Mouse (Mus musculus): ENCODE measurements around the gene Mpp4. TPM values are rescaled to one million over a fixed set of nuclear protein-coding genes. Genes with fewer than 3 reads are reported as not detected.

Mpp4 gene
- polyA plus RNA-seq, 1 experiment from 2014 or later, result 0.49 TPM

- no peaks in the 10 kb centered on the region for H3K27me3 ChIP-seq (ENCODE audit: insufficient read depth, low read length)
- H3K9me3 ChIP-seq (replicated peaks; ENCODE audit: low read length), result no peaks in the 10 kb centered on the region
- H3K4me3 ChIP-seq (replicated peaks; ENCODE audit: low read depth, low read length), result no peak overlapping the region
- H3K27ac ChIP-seq, result no peak overlapping the region
- peaks cover 32% of the 10 kb centered on the region; the same call in 1 of the 2 replicates for H3K36me3 ChIP-seq (ENCODE audit: insufficient read depth, low read length)
- no peak for TF ChIP-seq CTCF (IDR thresholded peaks at IDR 0.05; ENCODE audit: low read depth)
- H3K9ac ChIP-seq (ENCODE audit: low read depth, low read length), result no peak overlapping the region
- no peaks in the 10 kb centered on the region for H3K4me1 ChIP-seq (replicated peaks; ENCODE audit: insufficient read depth, low read length)
- no peak for ATAC-seq (replicated peaks; ENCODE audit: low FRiP score, low read depth)
- H3K4me2 ChIP-seq (ENCODE audit: low read length), result no peak overlapping the region
- no peak for DNase-seq (ENCODE audit: low spot score)
- WGBS, result 93% methylated on average over 10 of the region's 10 CpGs
Measured at GRCm38 (mm10) chr1:59202367-59202766, 39.2 kb upstream of the Mpp4 start.

GRCm38 (mm10) chr1:59201561-59201960, 38.4 kb upstream of the Mpp4 start:
- no peak for TF ChIP-seq CTCF (IDR thresholded peaks at IDR 0.05; ENCODE audit: low read depth)
- ATAC-seq (replicated peaks; ENCODE audit: low FRiP score, low read depth) (no peak), DNase-seq (ENCODE audit: low spot score) (no peak)
- H3K9me3 ChIP-seq (replicated peaks; ENCODE audit: low read length), result no peaks in the 10 kb centered on the region
- H3K27me3 ChIP-seq (ENCODE audit: insufficient read depth, low read length), result no peaks in the 10 kb centered on the region
- peaks cover 28% of the 10 kb centered on the region; the same call in 1 of the 2 replicates for H3K36me3 ChIP-seq (ENCODE audit: insufficient read depth, low read length)
- H3K4me2 ChIP-seq (ENCODE audit: low read length), result no peak overlapping the region
- no peak overlapping the region for H3K9ac ChIP-seq (ENCODE audit: low read depth, low read length)
- WGBS, result 88% methylated on average over 1 of the region's 1 CpGs
- no peak overlapping the region for H3K27ac ChIP-seq
- no peak overlapping the region for H3K4me3 ChIP-seq (replicated peaks; ENCODE audit: low read depth, low read length)
- H3K4me1 ChIP-seq (replicated peaks; ENCODE audit: insufficient read depth, low read length), result no peaks in the 10 kb centered on the region

- ATAC-seq (replicated peaks; ENCODE audit: low FRiP score, low read depth), result no peak
- H3K27ac ChIP-seq, result no peak overlapping the region
- no peaks in the 10 kb centered on the region for H3K9me3 ChIP-seq (replicated peaks; ENCODE audit: low read length)
- no peak for DNase-seq (ENCODE audit: low spot score)
- H3K27me3 ChIP-seq (ENCODE audit: insufficient read depth, low read length), result no peaks in the 10 kb centered on the region
- H3K4me3 ChIP-seq (replicated peaks; ENCODE audit: low read depth, low read length), result no peak overlapping the region
- 90% methylated on average over 5 of the region's 5 CpGs for WGBS
- H3K36me3 ChIP-seq (ENCODE audit: insufficient read depth, low read length), result peaks cover 26% of the 10 kb centered on the region; the same call in 1 of the 2 replicates
- no peaks in the 10 kb centered on the region for H3K4me1 ChIP-seq (replicated peaks; ENCODE audit: insufficient read depth, low read length)
- no peak overlapping the region for H3K9ac ChIP-seq (ENCODE audit: low read depth, low read length)
- H3K4me2 ChIP-seq (ENCODE audit: low read length), result no peak overlapping the region
- no peak for TF ChIP-seq CTCF (IDR thresholded peaks at IDR 0.05; ENCODE audit: low read depth)
Measured at GRCm38 (mm10) chr1:59200960-59201359, 37.8 kb upstream of the Mpp4 start.

GRCm38 (mm10) chr1:59194979-59195378, 31.8 kb upstream of the Mpp4 start:
- ATAC-seq (replicated peaks; ENCODE audit: low FRiP score, low read depth), result no peak
- 16% methylated on average over 6 of the region's 6 CpGs for WGBS
- Histone ChIP-seq H3K27me3 (ENCODE audit: insufficient read depth, low read length) (no peaks in the 10 kb centered on the region), H3K9ac (ENCODE audit: low read depth, low read length) (no peak overlapping the region), H3K4me2 (ENCODE audit: low read length) (no peak overlapping the region), H3K4me1 (replicated peaks; ENCODE audit: insufficient read depth, low read length) (no peaks in the 10 kb centered on the region), H3K9me3 (replicated peaks; ENCODE audit: low read length) (no peaks in the 10 kb centered on the region), H3K27ac (no peak overlapping the region), H3K36me3 (ENCODE audit: insufficient read depth, low read length) (peaks cover 13% of the 10 kb centered on the region; the same call in 1 of the 2 replicates), H3K4me3 (replicated peaks; ENCODE audit: low read depth, low read length) (no peak overlapping the region)
- no peak for DNase-seq (ENCODE audit: low spot score)
- no peak for TF ChIP-seq CTCF (IDR thresholded peaks at IDR 0.05; ENCODE audit: low read depth)

GRCm38 (mm10) chr1:59187786-59188185, 24.6 kb upstream of the Mpp4 start:
- ATAC-seq (replicated peaks; ENCODE audit: low FRiP score, low read depth), result no peak
- WGBS, result 82% methylated on average over 5 of the region's 5 CpGs
- TF ChIP-seq CTCF (IDR thresholded peaks at IDR 0.05; ENCODE audit: low read depth), result no peak
- Histone ChIP-seq H3K9ac (ENCODE audit: low read depth, low read length) (no peak overlapping the region), H3K27ac (no peak overlapping the region), H3K4me1 (replicated peaks; ENCODE audit: insufficient read depth, low read length) (no peaks in the 10 kb centered on the region), H3K4me3 (replicated peaks; ENCODE audit: low read depth, low read length) (no peak overlapping the region), H3K9me3 (replicated peaks; ENCODE audit: low read length) (no peaks in the 10 kb centered on the region), H3K4me2 (ENCODE audit: low read length) (no peak overlapping the region), H3K36me3 (ENCODE audit: insufficient read depth, low read length) (peaks cover 13% of the 10 kb centered on the region; the same call in 1 of the 2 replicates), H3K27me3 (ENCODE audit: insufficient read depth, low read length) (no peaks in the 10 kb centered on the region)
- DNase-seq (ENCODE audit: low spot score), result no peak

- no peak overlapping the region for H3K9ac ChIP-seq (ENCODE audit: low read depth, low read length)
Measured at GRCm38 (mm10) chr1:59186317-59186716, 23.1 kb upstream of the Mpp4 start.

GRCm38 (mm10) chr1:59185410-59185809, 22.2 kb upstream of the Mpp4 start:
- Histone ChIP-seq H3K9me3 (replicated peaks; ENCODE audit: low read length) (no peaks in the 10 kb centered on the region), H3K27ac (no peak overlapping the region), H3K36me3 (ENCODE audit: insufficient read depth, low read length) (peaks cover 21% of the 10 kb centered on the region; the same call in 1 of the 2 replicates), H3K9ac (ENCODE audit: low read depth, low read length) (no peak overlapping the region), H3K27me3 (ENCODE audit: insufficient read depth, low read length) (no peaks in the 10 kb centered on the region), H3K4me2 (ENCODE audit: low read length) (no peak overlapping the region), H3K4me1 (replicated peaks; ENCODE audit: insufficient read depth, low read length) (no peaks in the 10 kb centered on the region), H3K4me3 (replicated peaks; ENCODE audit: low read depth, low read length) (no peak overlapping the region)
- WGBS, result 80% methylated on average over 9 of the region's 9 CpGs
- no peak for ATAC-seq (replicated peaks; ENCODE audit: low FRiP score, low read depth)
- no peak for DNase-seq (ENCODE audit: low spot score)
- no peak for TF ChIP-seq CTCF (IDR thresholded peaks at IDR 0.05; ENCODE audit: low read depth)

More at GRCm38 (mm10) chr1:59186317-59186716, 23.1 kb upstream of the Mpp4 start:
- WGBS, result 86% methylated on average over 10 of the region's 10 CpGs
- no peak for DNase-seq (ENCODE audit: low spot score)
- Histone ChIP-seq H3K27me3 (ENCODE audit: insufficient read depth, low read length) (no peaks in the 10 kb centered on the region), H3K4me2 (ENCODE audit: low read length) (no peak overlapping the region), H3K36me3 (ENCODE audit: insufficient read depth, low read length) (peaks cover 21% of the 10 kb centered on the region; the same call in 1 of the 2 replicates), H3K27ac (no peak overlapping the region), H3K4me1 (replicated peaks; ENCODE audit: insufficient read depth, low read length) (no peaks in the 10 kb centered on the region), H3K4me3 (replicated peaks; ENCODE audit: low read depth, low read length) (no peak overlapping the region), H3K9me3 (replicated peaks; ENCODE audit: low read length) (no peaks in the 10 kb centered on the region)
- no peak for ATAC-seq (replicated peaks; ENCODE audit: low FRiP score, low read depth)
- no peak for TF ChIP-seq CTCF (IDR thresholded peaks at IDR 0.05; ENCODE audit: low read depth)

Measured in kidney, postnatal 0 days (tissue).